Mouse (Mus musculus): ENCODE measurements around the gene Fanca. TPM values are rescaled to one million over a fixed set of nuclear protein-coding genes. Genes with fewer than 3 reads are reported as not detected.

Gene Fanca
- polyA plus RNA-seq (2016; fragmentation: Nextera tagmentation; extraction: Ambion mirVana), result 40.4 and 45.3 TPM in 2 replicates

- under 1% methylated on average over 24 of the region's 24 CpGs for WGBS
- Histone ChIP-seq H3K27me3 (ENCODE audit: low read depth, poor library complexity, severe bottlenecking) (no peaks in the 10 kb centered on the region), H3K9me3 (replicated peaks) (no peaks in the 10 kb centered on the region), H3K4me1 (peaks cover 23% of the 10 kb centered on the region), H3K27ac (replicated peaks) (peak within 1 kb of the TSS; percentile 88), H3K4me3 (peak within 1 kb of the TSS; percentile 78), H3K36me3 (peaks cover 11% of the 10 kb centered on the region)
- DNase-seq (ENCODE audit: low spot score), result peak; percentile 97
Measured at GRCm38 (mm10) chr8:123318467-123318911, at the start of gene Fanca. Gene Fanca, minus strand, starts transcription at chr8:123318576.

- H3K4me3 ChIP-seq, result no peak overlapping the region
- peaks cover 55% of the 10 kb centered on the region for H3K36me3 ChIP-seq
- 0 out of 2 replicates have a peak, but pooled peaks cover 4% of the 10 kb centered on the region for H3K27me3 ChIP-seq (ENCODE audit: low read depth, poor library complexity, severe bottlenecking)
- DNase-seq (ENCODE audit: low spot score), result peak; percentile 85
- 40% methylated on average over 12 of the region's 12 CpGs for WGBS
- H3K27ac ChIP-seq (replicated peaks), result peak overlapping the region; percentile 67
- peaks cover 3% of the 10 kb centered on the region for H3K4me1 ChIP-seq
- H3K9me3 ChIP-seq (replicated peaks), result no peaks in the 10 kb centered on the region
Measured at GRCm38 (mm10) chr8:123361082-123361739, 42.8 kb upstream of the Fanca start.

- Histone ChIP-seq H3K27me3 (ENCODE audit: low read depth, poor library complexity, severe bottlenecking) (peaks cover 6% of the 10 kb centered on the region), H3K4me3 (no peak overlapping the region), H3K4me1 (peaks cover 25% of the 10 kb centered on the region), H3K27ac (replicated peaks) (peak overlapping the region; percentile 2; the same call in 1 of the 2 replicates), H3K36me3 (peaks cover 19% of the 10 kb centered on the region), H3K9me3 (replicated peaks) (no peaks in the 10 kb centered on the region)
- DNase-seq (ENCODE audit: low spot score), result no peak
- WGBS, result 54% methylated on average over 11 of the region's 11 CpGs
Measured at GRCm38 (mm10) chr8:123353216-123353615, 34.8 kb upstream of the Fanca start.

- WGBS, result 64% methylated on average over 13 of the region's 13 CpGs
- peaks cover 25% of the 10 kb centered on the region for H3K4me1 ChIP-seq
- H3K36me3 ChIP-seq, result peaks cover 20% of the 10 kb centered on the region
- peaks cover 6% of the 10 kb centered on the region for H3K27me3 ChIP-seq (ENCODE audit: low read depth, poor library complexity, severe bottlenecking)
- DNase-seq (ENCODE audit: low spot score), result peak; percentile 47
- H3K27ac ChIP-seq (replicated peaks), result no peak overlapping the region
- no peaks in the 10 kb centered on the region for H3K9me3 ChIP-seq (replicated peaks)
- no peak overlapping the region for H3K4me3 ChIP-seq
Measured at GRCm38 (mm10) chr8:123352786-123353185, 34.4 kb upstream of the Fanca start.

- 88% methylated on average over 12 of the region's 12 CpGs for WGBS
- H3K27me3 ChIP-seq (ENCODE audit: low read depth, poor library complexity, severe bottlenecking), result peaks cover 6% of the 10 kb centered on the region
- no peak overlapping the region for H3K4me3 ChIP-seq
Measured at GRCm38 (mm10) chr8:123352118-123352517, 33.7 kb upstream of the Fanca start.

GRCm38 (mm10) chr8:123349073-123349472, 30.7 kb upstream of the Fanca start:
- H3K27ac ChIP-seq (replicated peaks), result no peak overlapping the region
- peaks cover 3% of the 10 kb centered on the region for H3K27me3 ChIP-seq (ENCODE audit: low read depth, poor library complexity, severe bottlenecking)
- H3K4me1 ChIP-seq, result peaks cover 21% of the 10 kb centered on the region
- 82% methylated on average over 4 of the region's 4 CpGs for WGBS
- no peak overlapping the region for H3K4me3 ChIP-seq
- H3K9me3 ChIP-seq (replicated peaks), result no peaks in the 10 kb centered on the region
- DNase-seq (ENCODE audit: low spot score), result no peak
- peaks cover 9% of the 10 kb centered on the region for H3K36me3 ChIP-seq

More at GRCm38 (mm10) chr8:123352118-123352517, 33.7 kb upstream of the Fanca start:
- no peak for DNase-seq (ENCODE audit: low spot score)
- peaks cover 25% of the 10 kb centered on the region for H3K4me1 ChIP-seq
- H3K36me3 ChIP-seq, result peaks cover 16% of the 10 kb centered on the region
- no peaks in the 10 kb centered on the region for H3K9me3 ChIP-seq (replicated peaks)
- 0 out of 2 replicates have a peak overlapping the region, but pooled peaks have one; percentile 33 for H3K27ac ChIP-seq (replicated peaks)

GRCm38 (mm10) chr8:123348237-123348843, 30.0 kb upstream of the Fanca start:
- peaks cover 9% of the 10 kb centered on the region for H3K36me3 ChIP-seq
- no peak overlapping the region for H3K4me3 ChIP-seq
- H3K27me3 ChIP-seq (ENCODE audit: low read depth, poor library complexity, severe bottlenecking), result no peaks in the 10 kb centered on the region
- no peak for DNase-seq (ENCODE audit: low spot score)
- peaks cover 14% of the 10 kb centered on the region for H3K4me1 ChIP-seq
- no peak overlapping the region for H3K27ac ChIP-seq (replicated peaks)
- no peaks in the 10 kb centered on the region for H3K9me3 ChIP-seq (replicated peaks)
- 80% methylated on average over 9 of the region's 9 CpGs for WGBS

- H3K9me3 ChIP-seq (replicated peaks), result no peaks in the 10 kb centered on the region
- WGBS, result 87% methylated on average over 2 of the region's 2 CpGs
- peaks cover 3% of the 10 kb centered on the region for H3K4me1 ChIP-seq
- no peaks in the 10 kb centered on the region for H3K27me3 ChIP-seq (ENCODE audit: low read depth, poor library complexity, severe bottlenecking)
- no peak overlapping the region for H3K4me3 ChIP-seq
- no peak for DNase-seq (ENCODE audit: low spot score)
- H3K36me3 ChIP-seq, result peaks cover 9% of the 10 kb centered on the region
- H3K27ac ChIP-seq (replicated peaks), result no peak overlapping the region
Measured at GRCm38 (mm10) chr8:123347293-123347692, 28.9 kb upstream of the Fanca start.

- DNase-seq (ENCODE audit: low spot score), result no peak
- H3K27me3 ChIP-seq (ENCODE audit: low read depth, poor library complexity, severe bottlenecking), result no peaks in the 10 kb centered on the region
- H3K27ac ChIP-seq (replicated peaks), result no peak overlapping the region
- no peak overlapping the region for H3K4me3 ChIP-seq
- peaks cover 9% of the 10 kb centered on the region for H3K36me3 ChIP-seq
- whole genome bisulfite sequencing, result 92% methylated on average over 6 of the region's 6 CpGs
- no peaks in the 10 kb centered on the region for H3K9me3 ChIP-seq (replicated peaks)
- H3K4me1 ChIP-seq, result no peaks in the 10 kb centered on the region
Measured at GRCm38 (mm10) chr8:123345856-123346255, 27.5 kb upstream of the Fanca start.

GRCm38 (mm10) chr8:123345135-123345534, 26.8 kb upstream of the Fanca start:
- Histone ChIP-seq H3K4me1 (no peaks in the 10 kb centered on the region), H3K4me3 (no peak overlapping the region), H3K27ac (replicated peaks) (no peak overlapping the region), H3K9me3 (replicated peaks) (no peaks in the 10 kb centered on the region; the same call in 1 of the 2 replicates), H3K27me3 (ENCODE audit: low read depth, poor library complexity, severe bottlenecking) (no peaks in the 10 kb centered on the region), H3K36me3 (peaks cover 10% of the 10 kb centered on the region)
- WGBS, result 89% methylated on average over 8 of the region's 8 CpGs
- no peak for DNase-seq (ENCODE audit: low spot score)

- WGBS, result 92% methylated on average over 12 of the region's 12 CpGs
- DNase-seq (ENCODE audit: low spot score), result no peak
- Histone ChIP-seq H3K27ac (replicated peaks) (no peak overlapping the region), H3K4me3 (no peak overlapping the region), H3K9me3 (replicated peaks) (no peaks in the 10 kb centered on the region; the same call in 1 of the 2 replicates), H3K4me1 (no peaks in the 10 kb centered on the region), H3K36me3 (peaks cover 17% of the 10 kb centered on the region), H3K27me3 (ENCODE audit: low read depth, poor library complexity, severe bottlenecking) (no peaks in the 10 kb centered on the region)
Measured at GRCm38 (mm10) chr8:123343422-123343821, 25.0 kb upstream of the Fanca start.

- no peaks in the 10 kb centered on the region for H3K27me3 ChIP-seq (ENCODE audit: low read depth, poor library complexity, severe bottlenecking)
- DNase-seq (ENCODE audit: low spot score), result no peak
- peaks cover 13% of the 10 kb centered on the region for H3K36me3 ChIP-seq
- H3K4me1 ChIP-seq, result no peaks in the 10 kb centered on the region
- no peak overlapping the region for H3K4me3 ChIP-seq
- WGBS, result 85% methylated on average over 7 of the region's 7 CpGs
- no peaks in the 10 kb centered on the region; the same call in 1 of the 2 replicates for H3K9me3 ChIP-seq (replicated peaks)
- no peak overlapping the region for H3K27ac ChIP-seq (replicated peaks)
Measured at GRCm38 (mm10) chr8:123342911-123343310, 24.5 kb upstream of the Fanca start.

GRCm38 (mm10) chr8:123342253-123342652, 23.9 kb upstream of the Fanca start:
- DNase-seq (ENCODE audit: low spot score), result no peak
- Histone ChIP-seq H3K9me3 (replicated peaks) (no peaks in the 10 kb centered on the region; the same call in 1 of the 2 replicates), H3K36me3 (peaks cover 9% of the 10 kb centered on the region), H3K27me3 (ENCODE audit: low read depth, poor library complexity, severe bottlenecking) (no peaks in the 10 kb centered on the region), H3K27ac (replicated peaks) (no peak overlapping the region), H3K4me3 (no peak overlapping the region), H3K4me1 (no peaks in the 10 kb centered on the region)
- WGBS, result 90% methylated on average over 8 of the region's 8 CpGs
